Mouse (Mus musculus): ENCODE measurements around the gene Baiap2l1.

- TF ChIP-seq CTCF (IDR thresholded peaks at IDR 0.05; ENCODE audit: control insufficient read depth, insufficient read depth, low read length) (no peak), POLR2A (IDR thresholded peaks at IDR 0.05; ENCODE audit: borderline replicate concordance, control insufficient read depth, low read depth, low read length) (no peak)
Measured at GRCm38 (mm10) chr5:144321681-144322080, 36.2 kb downstream of the Baiap2l1 start.

Measured in bone marrow, adult 2 months (tissue).